Mouse (Mus musculus): ENCODE data around the gene Gdf7. TPM values are rescaled to one million over a fixed set of nuclear protein-coding genes. Genes with fewer than 3 reads are reported as not detected.
A peak's percentile ranks its signal among the peaks of the same experiment; 100 is the strongest.

Gdf7 gene
- under 1 TPM; 0.41 to 0.65 TPM for total RNA-seq (2021)
- long read RNA-seq, experiment 1, result 0 reads
- long read RNA-seq, experiment 2, partial matches to known transcripts, result 0 of 1 reads
- long read RNA-seq, experiment 2, other reads (novel, unspliced or antisense), result 1 of 1 reads

DNA sequence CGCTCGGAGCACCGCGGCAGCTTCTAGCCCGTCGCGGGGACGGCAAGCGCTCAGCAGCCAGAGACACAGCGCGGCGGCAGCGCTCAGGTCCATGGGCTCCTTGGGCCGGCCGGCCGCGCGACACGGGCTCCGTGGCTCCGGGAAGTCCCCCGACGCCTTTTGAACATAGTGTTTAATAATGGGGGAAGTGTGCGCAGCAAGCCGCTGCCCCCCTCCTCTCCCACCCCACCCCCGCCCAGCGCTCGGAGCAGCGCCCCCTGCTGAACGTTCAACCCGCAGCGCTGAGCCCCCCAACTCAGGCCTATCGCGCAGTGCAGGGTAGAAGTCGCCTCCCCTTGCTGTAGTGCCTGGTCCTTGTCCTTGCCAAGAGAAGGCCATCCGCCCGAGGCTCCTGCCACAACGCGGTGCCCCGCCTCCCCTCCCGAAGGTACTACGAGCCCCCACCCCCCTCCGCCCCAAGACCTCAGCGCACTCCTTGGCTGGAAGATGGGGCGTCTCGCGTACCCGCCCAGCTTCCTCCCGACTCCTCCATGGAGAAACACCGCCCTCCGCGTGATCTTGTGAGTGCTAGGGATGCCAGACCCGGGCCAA, at the start of gene Gdf7:
Gdf7 (minus strand) TSS at position 114 of the 591 bp plus-strand sequence.
- intact Hi-C loops (cut with DNase I), result loop anchor here (5.0 kb wide), 1 partner anchor 85 kb away; no protein-coding TSS in a partner anchor
- no peak for DNase-seq

DNA sequence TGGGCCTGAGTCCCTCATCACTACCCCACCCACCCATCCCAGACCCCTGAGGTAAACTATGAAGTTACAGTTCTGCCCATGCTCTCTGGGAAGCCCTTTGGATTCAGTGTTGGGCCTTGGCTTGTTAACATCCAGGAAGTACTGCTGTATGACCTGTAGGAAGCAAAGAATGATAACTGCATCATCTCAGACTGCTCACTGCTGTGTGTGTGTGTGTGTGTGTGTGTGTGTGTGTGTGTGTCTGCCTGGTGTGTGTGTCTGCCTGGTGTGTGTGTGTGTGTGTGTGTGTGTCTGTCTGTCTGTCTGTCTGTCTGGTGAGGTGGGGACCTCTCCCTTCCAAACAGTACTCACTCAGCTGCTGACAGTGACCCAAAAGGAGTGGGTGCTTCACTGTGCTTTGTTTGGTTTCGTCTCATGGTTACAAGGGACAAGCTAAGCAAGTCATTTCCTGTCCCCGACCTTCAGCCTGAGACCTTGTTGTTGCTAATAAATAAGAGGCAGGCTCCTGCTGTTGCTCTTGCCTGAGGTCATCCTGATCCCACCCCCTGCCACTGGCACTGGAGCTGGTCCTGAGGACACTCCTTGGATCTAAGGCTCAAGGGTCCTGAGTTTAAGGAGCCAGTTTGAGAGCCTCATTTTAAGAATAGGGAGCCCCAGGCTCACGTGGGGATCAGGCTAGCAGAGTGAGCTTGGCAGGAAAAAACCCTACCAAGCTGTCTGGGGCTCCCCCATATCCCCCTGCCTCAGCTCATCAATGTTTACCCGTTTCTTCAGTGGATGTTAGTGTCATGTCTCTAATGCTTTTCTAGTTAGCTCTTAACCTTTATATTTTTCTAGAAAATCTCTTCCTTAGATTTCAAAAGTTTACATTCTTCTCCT, 49.5 kb upstream of the Gdf7 start:
- DNase-seq, result peak; percentile 51 to 60
- intact Hi-C loops (cut with DNase I), result loop anchor here (5.0 kb wide), 1 partner anchor 36 kb away; no protein-coding TSS in a partner anchor

DNA sequence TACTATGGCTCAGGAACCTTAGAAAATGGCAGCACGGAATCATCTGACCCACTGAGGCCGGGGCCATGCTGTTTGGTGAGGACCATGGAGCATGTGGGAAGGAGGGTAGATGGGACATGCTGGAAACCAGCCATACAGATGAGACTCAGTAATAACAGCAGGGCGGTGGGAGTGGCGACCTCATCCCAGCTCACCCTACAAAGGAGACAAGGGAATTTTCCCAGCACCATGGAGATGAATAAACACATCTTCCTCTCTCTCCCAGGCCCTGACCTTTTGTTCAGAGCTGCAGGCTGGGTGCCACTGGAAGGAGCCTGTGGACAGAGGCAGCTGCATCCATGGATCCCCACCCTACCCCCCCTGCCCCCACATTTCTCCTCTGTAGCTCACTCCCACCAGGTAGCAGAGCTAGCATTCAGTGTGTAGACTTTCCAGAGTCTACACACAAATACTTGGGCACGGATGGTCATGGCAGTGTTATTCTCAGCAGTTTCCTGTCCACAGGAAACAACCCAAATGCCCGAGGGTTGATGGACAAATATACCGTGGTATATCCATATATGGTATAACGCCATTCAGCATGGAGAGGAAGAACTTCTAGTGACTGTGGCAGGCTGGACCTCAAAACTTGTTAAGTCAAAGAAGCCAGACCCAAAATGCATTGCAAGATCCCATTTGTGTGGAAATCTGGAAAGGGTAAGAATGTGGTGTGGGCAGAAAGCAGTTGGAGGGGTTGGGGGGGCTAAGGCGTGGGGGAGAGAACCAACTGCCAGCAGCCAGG, 47.2 kb upstream of the Gdf7 start:
- no peak for DNase-seq
- intact Hi-C loops (cut with DNase I), result no loop called here

DNA sequence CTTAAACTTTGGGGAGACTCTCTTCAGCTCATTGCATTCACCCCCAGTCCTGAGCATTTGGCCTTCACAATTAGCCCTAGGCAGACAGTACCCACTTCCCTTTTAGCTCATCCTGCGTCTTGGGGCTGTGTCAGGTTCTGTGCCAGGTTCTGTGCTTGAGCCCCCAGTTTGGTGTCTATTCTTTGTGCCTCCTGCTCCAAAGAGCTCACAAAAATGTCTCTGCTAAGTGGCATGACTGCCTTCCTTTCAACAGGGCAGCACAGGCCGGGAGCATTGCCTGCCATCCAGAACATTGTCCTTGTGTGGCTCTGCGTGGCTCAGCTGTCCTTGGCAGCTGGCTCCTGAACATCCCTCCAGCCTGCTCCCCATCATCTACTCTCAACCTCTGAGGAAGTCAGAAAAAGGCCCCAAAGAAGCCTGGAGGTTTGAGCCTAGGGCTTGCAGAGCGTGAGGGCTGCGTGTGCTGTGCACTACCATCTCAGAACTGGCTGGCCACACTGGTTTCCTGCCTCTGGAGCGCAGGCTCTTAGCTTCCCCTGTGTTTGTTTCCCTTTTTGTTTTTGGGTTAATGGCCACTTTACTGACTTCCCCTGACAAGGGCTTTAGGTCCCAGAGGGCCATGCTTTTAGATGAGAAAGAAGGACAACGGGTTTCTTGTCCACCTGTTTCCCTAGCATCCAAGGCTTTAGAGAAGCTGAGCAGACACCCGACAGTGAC, 46.1 kb upstream of the Gdf7 start:
- intact Hi-C loops (cut with DNase I), result no loop called here
- DNase-seq, result no peak

DNA sequence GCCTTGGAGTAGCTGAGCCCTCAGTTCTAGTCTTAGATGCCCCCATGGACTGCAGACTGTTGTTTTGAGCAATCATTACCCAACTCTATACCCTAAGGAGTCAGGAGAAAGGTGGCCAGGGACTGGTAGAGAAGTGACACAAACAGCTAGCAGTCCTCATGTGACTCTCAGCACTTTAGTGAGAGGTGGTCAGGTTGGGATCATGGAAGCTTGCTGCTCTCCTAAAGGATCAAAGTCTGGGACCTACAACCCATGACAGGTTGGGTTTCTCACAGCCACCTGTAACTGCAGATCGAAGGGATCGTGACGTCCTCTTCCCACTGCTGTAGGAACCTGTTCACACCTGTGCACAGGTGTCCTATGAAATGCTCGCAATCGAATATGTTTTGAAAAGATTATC, 43.8 kb upstream of the Gdf7 start:
- intact Hi-C loops (cut with DNase I), result no loop called here
- DNase-seq, result no peak

DNA sequence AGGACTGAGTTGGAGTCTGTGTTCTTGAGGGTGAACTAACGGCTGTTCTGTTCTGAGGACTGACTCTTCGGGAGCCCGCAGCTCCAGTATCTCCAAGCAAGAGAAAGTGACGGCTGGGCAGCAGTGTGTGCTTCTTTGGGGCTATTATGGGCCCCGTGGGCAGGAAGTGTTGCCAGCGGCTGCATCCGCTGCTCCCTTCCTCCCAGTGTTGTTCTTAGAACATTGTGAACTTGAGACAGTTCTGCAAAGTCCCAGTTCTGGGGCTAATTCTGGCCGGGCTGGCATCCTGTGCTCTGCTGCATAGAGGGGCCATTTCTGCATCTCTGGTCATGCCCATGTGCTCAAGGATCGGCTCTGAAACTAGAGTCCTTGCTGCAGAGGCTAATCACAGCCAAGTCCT, 43.1 kb upstream of the Gdf7 start:
- intact Hi-C loops (cut with DNase I), result no loop called here
- DNase-seq, result peak; percentile 66

DNA sequence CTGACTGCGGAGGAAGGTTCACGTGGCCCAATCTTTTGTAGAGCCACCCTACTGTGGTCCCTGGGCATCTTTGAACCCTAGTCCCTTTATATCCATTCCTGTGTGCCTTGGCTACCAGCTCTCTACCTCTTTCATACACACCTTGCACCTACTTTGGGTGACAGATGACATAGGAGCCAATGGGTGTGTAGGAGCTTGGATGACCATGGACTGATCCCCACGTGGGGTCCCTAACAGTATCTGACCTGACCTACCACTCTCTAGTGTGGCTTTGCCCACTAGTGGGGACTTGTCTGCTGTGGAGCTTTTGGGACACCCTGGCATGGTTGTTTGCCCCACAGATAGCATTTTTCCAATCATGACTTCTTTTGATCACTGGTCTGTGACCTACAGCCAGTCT, 41.6 kb upstream of the Gdf7 start:
- DNase-seq, result no peak
- intact Hi-C loops (cut with DNase I), result no loop called here

DNA sequence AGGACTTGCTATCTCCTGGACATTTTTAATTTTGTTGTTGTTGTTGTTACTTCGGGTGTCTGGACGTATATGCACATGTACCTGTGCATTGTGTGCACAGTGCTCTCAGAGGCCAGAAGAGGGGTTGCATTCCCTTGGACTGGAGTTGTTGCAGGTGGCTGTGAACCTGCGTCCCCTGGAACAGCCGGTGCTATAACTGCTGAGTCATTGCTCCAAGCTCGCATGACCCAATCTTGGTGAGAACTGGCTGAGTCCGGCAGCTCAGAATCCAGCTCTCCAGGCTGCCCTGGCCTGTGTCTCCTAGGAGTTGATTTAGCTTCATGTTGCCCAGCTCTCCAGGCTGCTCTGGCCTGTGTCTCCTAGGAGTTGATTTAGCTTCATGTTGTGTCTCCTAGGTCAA, 39.3 kb upstream of the Gdf7 start:
- intact Hi-C loops (cut with DNase I), result no loop called here
- no peak for DNase-seq

DNA sequence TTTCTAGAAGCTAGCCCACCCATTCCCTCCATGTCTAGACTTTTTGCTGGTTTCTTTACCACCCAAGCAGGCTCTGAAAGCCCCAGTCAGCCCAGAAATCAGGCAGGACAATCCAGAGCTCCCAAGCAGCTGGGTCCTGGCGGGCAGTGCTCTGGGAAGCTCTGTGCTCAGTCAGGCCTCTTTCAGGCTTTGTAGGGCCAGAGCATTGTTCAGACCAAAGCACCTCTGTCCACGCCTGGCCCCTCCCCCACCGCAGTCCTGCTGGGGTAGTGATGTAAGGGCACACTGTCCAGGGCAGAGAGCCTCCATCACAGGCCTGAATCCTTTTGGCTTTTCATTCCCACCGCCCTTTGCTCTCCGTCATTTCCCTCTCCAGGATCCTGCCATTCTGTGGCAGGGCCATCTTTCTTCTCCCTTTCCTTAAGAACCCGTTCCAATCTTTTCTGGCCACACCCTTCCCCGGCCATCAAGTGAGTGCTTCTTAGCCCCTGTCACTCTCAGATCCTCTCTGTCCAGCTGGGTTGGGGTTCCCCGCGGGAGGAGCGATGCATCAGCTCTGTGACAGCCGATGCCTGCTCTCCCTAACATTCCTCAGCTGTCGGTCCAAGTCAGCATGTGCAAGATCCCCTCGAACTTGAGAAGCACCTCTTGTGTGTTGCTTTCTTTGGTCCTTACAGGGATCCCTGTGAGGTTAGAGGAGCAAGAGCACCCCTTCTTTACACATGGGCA, 38.0 kb upstream of the Gdf7 start:
- intact Hi-C loops (cut with DNase I), result no loop called here

DNA sequence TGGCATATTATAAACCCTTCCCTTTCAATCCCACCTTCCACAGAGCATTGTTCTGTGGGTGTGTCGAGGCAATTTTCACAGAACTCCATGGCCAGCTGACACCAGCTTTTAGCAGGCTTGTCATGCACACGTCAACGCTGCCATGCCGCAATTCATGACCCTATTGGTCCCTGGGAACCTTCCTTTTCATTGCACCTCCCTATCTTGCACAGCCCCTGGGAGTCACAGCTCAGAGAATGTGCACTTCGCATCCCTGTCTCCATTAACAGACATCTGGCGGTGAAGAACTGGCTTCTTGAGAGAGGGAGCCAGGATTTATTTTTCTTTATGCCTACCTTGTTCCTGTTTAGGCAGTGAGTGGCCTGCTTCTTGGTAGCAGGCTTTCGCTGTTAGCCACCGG, 37.2 kb upstream of the Gdf7 start:
- intact Hi-C loops (cut with DNase I), result no loop called here
- DNase-seq, result no peak

More for the DNA sequence above, 38.0 kb upstream of the Gdf7 start:
- DNase-seq, result no peak

DNA sequence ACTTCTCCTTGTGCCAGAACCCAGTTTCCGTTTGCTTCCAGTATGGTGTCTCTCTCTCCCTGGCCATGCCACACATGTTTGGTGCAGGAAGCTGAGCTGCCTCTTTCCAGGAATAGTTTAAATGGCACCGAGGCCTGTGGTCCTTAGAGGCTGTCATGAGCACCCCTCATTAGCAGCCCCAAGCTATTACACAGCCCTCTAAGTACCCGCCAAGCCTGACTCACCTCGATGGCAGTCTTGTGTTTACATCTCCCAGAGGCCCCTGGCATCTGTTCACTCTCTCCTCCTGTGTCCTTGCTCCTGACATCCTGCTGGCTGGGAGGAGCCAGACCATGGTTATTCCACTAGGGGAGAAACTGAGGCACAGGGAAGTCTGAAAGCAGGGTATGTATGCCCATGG, 36.7 kb upstream of the Gdf7 start:
- intact Hi-C loops (cut with DNase I), result no loop called here
- DNase-seq, result no peak

DNA sequence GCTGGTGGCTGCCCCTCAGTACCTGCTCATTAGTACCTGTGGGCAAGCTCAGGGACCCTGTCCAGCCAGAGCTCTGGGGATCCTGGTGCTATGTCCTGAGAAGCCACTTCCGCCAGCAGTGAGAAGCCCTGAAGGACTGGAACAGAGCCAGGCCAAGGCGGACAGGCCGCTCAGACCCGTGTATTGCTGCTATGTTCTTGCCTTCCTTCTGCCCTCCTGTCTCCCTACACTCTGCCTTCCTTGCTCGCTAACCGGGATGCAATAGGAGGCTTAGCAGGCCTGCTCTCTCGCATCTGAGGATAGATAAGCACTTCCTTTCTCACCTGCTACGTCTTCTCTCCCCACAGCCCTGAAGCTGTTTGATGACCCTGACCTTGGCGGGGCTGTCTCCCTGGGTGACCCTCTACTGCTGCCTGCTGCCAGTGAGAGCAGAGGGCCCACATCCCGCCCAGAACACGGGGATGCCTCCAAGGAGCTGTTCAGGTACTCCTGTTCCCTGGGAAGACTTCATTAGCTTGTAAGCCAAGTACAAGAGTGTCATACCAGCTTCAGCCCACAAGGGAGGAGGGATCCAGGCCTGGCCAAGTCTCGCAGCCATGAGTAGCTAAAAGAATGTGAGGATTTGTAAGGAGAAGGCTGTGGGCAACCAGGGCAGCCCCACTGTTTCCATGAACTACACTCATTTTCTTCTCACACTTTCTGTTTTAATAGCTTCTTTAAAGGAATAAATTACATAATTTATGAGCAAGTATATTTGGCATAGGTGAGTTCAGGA, 35.7 kb upstream of the Gdf7 start:
- intact Hi-C loops (cut with DNase I), result no loop called here
- no peak for DNase-seq

DNA sequence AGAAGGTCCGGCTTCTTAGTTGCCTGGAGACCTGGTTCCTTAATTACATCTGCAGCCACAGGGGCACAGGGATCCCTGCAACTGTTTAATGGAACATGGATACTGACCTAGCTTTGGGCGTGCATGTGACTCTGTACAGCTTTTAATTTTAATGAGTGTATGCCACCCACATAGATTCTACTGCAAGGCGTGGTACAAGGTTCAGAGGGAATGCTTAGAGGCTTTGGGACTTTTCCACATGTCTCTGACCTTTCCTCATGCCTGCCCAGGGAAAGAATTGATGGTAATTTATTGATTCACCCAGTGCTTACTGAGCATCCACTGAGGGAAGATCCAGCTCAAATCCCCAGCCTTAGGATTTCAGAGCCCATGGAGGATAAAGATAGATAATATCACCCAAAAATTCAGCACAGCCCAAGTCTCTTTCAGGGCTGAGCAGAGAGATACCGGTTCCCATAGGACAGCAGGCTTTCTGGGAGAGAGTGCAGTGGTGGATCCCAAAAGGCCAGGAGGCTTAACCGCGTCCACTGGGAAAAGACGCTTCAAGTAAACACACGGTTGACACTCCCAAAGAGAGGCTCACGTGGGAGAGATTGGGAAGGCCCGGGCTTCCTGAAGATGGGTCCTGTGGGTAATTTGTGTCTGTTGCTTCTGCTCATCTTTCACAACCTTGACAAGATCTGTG, 35.0 kb upstream of the Gdf7 start:
- intact Hi-C loops (cut with DNase I), result no loop called here
- no peak for DNase-seq

DNA sequence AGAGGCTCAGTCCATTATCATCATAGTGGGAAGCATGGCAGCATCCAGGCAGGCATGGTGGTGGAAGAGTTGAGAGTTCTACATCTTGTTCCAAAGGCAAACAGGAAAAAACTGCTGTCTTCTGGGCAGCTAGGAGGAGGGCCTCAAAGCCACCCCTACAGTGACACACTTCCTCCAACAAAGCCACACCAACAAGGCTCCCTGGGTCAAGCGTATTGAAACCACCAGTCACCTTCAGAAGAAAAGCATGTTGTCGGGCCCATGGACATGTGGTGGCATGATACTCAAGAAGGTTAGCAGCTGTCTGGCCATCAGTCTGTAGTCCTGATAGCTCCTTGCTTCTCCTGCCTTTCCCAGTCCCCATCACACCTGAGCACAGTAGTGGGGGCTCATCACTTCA, 33.7 kb upstream of the Gdf7 start:
- no peak for DNase-seq
- intact Hi-C loops (cut with DNase I), result no loop called here

DNA sequence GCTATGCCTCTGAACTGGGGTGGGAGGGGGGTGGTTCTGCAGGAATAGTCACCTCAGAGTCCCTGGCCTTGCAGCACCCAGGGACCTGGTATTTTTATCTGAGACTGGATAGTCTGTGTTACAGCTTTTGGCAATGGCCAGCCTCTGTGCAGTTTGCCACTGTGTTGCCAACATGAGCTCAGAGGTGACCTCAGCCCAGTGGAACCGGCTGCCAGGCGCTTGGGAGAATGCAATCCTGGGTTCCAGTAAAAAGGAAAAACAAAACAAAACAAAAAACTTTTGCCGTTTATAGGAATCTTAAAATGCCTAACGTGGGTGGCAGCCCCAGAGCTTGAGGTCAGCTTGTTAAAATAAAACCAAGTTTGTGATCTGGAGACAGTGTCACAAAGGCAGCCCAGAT, 32.5 kb upstream of the Gdf7 start:
- DNase-seq, result peak; percentile 51 to 66
- intact Hi-C loops (cut with DNase I), result no loop called here

DNA sequence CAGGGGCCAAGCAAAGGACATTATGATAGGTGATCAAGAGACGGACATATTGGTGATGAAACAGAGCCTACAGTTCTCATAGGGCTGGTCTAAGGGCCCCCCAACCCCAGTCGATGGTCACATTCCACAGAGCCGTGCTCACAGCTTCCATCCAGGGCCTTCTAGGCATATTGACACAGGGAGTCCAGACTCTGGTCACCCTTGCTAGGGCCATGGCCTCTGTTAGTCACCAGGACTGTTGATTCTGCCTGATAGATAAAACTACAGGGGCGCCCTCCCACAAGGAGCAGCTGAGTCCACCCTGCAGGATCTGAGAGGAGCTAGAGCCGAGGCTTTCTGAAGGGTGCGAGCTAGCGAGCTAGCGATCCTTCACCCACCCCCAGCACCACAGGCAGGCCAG, 31.9 kb upstream of the Gdf7 start:
- intact Hi-C loops (cut with DNase I), result no loop called here

DNA sequence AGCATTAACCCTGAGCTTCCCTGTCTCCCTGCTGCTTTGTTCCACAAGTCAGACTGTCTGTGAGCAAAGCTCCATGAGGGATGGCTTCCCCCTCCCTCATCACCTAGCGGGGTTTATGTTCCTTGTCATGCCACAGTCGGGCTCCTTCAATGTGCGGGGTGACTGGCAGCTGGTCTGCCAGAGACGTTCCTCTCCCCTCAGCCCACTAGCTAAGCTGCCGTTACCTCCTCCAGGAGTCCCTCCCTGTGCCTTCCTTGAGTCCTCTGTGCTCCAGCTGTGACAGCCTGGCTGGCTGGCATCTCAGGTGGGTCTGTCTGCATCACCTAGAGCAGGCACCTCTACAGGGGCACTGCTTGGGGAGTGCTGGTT, 30.4 kb upstream of the Gdf7 start:
- intact Hi-C loops (cut with DNase I), result no loop called here
- no peak for DNase-seq

More for the DNA sequence above, 31.9 kb upstream of the Gdf7 start:
- no peak for DNase-seq

DNA sequence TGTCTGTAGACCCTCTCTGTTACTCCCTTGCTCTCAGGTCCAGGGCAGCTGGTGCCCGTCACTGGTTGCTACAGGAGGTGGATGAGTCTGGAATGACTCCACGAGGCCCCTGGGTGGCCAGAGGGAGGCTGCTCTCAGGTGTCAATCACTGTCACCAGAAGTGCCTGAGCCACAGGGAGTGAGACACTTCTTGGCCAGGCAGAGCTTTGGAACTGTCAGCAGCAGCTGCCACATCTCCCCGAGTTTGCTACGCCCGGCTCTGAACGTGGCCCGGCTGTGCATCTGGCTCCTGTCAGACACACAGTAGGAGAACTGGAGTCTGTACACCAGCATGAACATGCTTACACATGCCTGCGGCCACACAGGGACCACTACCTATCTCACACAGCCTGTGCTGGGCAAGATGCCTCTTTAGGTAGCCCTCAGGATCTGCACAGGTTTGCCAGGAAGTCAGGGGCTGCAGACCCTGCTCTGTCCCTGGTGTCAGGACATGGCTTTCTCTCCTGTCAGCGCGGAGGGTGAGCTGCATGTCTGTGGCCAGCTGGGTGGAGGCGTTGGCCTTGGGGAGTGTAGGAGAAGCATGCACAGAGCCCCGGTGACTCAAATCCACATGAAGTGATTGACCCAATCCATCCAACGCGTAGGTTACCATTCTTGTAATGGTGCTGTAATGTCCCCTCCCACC, 29.9 kb upstream of the Gdf7 start:
- peak; percentile 62 to 72 for DNase-seq
- intact Hi-C loops (cut with DNase I), result no loop called here
